Mouse (Mus musculus) forebrain, embryonic 13.5 days (tissue): ENCODE data around the gene Kirrel2. TPM values are rescaled to one million over a fixed set of nuclear protein-coding genes. Genes with fewer than 3 reads are reported as not detected.

Source experiments
- ATAC-seq: fragments of 200-750 bp; cut with Nextera tagmentation; 2 replicates; pipeline ENCODE4 v1.8.0; 2017
- H3K27ac ChIP-seq: fragments of 300-500 bp; sonication (generic); 2 replicates; pipeline ENCODE4 v1.5.1; 2015; ENCODE audit warnings: inconsistent platforms, mild to moderate bottlenecking, moderate library complexity
- H3K27me3 ChIP-seq: fragments of 300-500 bp; sonication (generic); 2 replicates; pipeline ENCODE4 v1.6.1; 2015; ENCODE audit warnings: mild to moderate bottlenecking, inconsistent platforms
- H3K36me3 ChIP-seq: fragments of 300-500 bp; sonication (generic); 2 replicates; pipeline ENCODE4 v1.6.1; 2015; ENCODE audit warnings: mild to moderate bottlenecking, inconsistent platforms; ENCODE audit not compliant: poor library complexity, severe bottlenecking
- H3K4me1 ChIP-seq: fragments of 300-500 bp; sonication (generic); 2 replicates; pipeline ENCODE4 v1.6.1; 2015; ENCODE audit warnings: inconsistent platforms
- H3K4me2 ChIP-seq: fragments of 300-500 bp; sonication (generic); 2 replicates; pipeline ENCODE4 v1.6.1; 2015; ENCODE audit warnings: inconsistent platforms, mild to moderate bottlenecking, moderate library complexity
- H3K4me3 ChIP-seq: fragments of 300-500 bp; sonication (generic); 2 replicates; pipeline ENCODE4 v1.5.1; 2015; ENCODE audit warnings: mild to moderate bottlenecking, inconsistent platforms
- H3K9ac ChIP-seq: fragments of 300-500 bp; sonication (generic); 2 replicates; pipeline ENCODE4 v1.6.1; 2015; ENCODE audit warnings: mild to moderate bottlenecking, inconsistent platforms
- H3K9me3 ChIP-seq: fragments of 300-500 bp; sonication (generic); replicated peaks from 2 replicates; pipeline ENCODE4 v1.6.1; 2016; ENCODE audit warnings: inconsistent platforms
- WGBS: fragments of 180-500 bp; shearing (Covaris S2); methylation state at CpG from one replicate; pipeline ENCODE4 v1.1.7; 2015; 5-methylcytosine and 5-hydroxymethylcytosine counted together
- polyA plus RNA-seq: library from polyadenylated mRNA; unstranded; fragments of >200 nt; fragmentation: Nextera tagmentation; extraction: Ambion mirVana; gene quantifications from 2 replicates; pipeline ENCODE4 v1.2.1, GENCODE M21; 2015

Kirrel2 gene
- polyA plus RNA-seq, 1 experiment from 2014 or later: 0.36 TPM

GRCm38 (mm10) chr7:30402343-30402742, 55.1 kb downstream of the Kirrel2 start:
- Histone ChIP-seq H3K4me2 (no peak overlapping the region), H3K9me3 (no peaks in the 10 kb centered on the region), H3K27me3 (peaks cover 3% of the 10 kb centered on the region; the same call in 1 of the 2 replicates), H3K9ac (no peak overlapping the region), H3K36me3 (no peaks in the 10 kb centered on the region), H3K4me3 (no peak overlapping the region), H3K27ac (no peak overlapping the region), H3K4me1 (no peaks in the 10 kb centered on the region)
- no peak for ATAC-seq
- WGBS: 77% methylated on average over 4 of the region's 4 CpGs

GRCm38 (mm10) chr7:30399671-30400070, 57.8 kb downstream of the Kirrel2 start:
- Histone ChIP-seq H3K4me2 (no peak overlapping the region), H3K27me3 (peaks cover 3% of the 10 kb centered on the region; the same call in 1 of the 2 replicates), H3K9me3 (no peaks in the 10 kb centered on the region), H3K9ac (0 out of 2 replicates have a peak overlapping the region, but pooled peaks have one; percentile 8), H3K4me3 (no peak overlapping the region), H3K4me1 (no peaks in the 10 kb centered on the region), H3K27ac (no peak overlapping the region), H3K36me3 (no peaks in the 10 kb centered on the region)
- 53% methylated on average over 7 of the region's 7 CpGs for WGBS
- no peak for ATAC-seq

Other genes starting within 250 kb of the Kirrel2 start
- gene Polr2i, start 225.7 kb downstream of the Kirrel2 start, polyA plus RNA-seq: 189 and 194 TPM in 2 replicates
- 318 and 339 TPM in 2 replicates for gene Tbcb, start 225.4 kb downstream of the Kirrel2 start, polyA plus RNA-seq
- gene Ovol3, start 222.0 kb downstream of the Kirrel2 start, polyA plus RNA-seq: not detected in 2 replicates
- gene Thap8, start 177.6 kb downstream of the Kirrel2 start, polyA plus RNA-seq: 0.21 and 0.68 TPM in 2 replicates
- gene Wdr62, start 177.3 kb downstream of the Kirrel2 start, polyA plus RNA-seq: 11.6 and 13.2 TPM in 2 replicates
- 88.8 and 91.4 TPM in 2 replicates for gene Clip3, start 166.0 kb downstream of the Kirrel2 start, polyA plus RNA-seq
- gene Alkbh6, start 149.0 kb downstream of the Kirrel2 start, polyA plus RNA-seq: 101 and 102 TPM in 2 replicates
- 9.2 and 12.7 TPM in 2 replicates for gene Syne4, start 142.9 kb downstream of the Kirrel2 start, polyA plus RNA-seq
- not detected in 2 replicates for gene E130208F15Rik, start 135.9 kb downstream of the Kirrel2 start, polyA plus RNA-seq
- gene Sdhaf1, start 133.8 kb downstream of the Kirrel2 start, polyA plus RNA-seq: 24.2 and 24.7 TPM in 2 replicates
- 8.1 and 9.7 TPM in 2 replicates for gene Lrfn3, start 94.9 kb downstream of the Kirrel2 start, polyA plus RNA-seq
- gene Tyrobp, start 43.9 kb downstream of the Kirrel2 start, polyA plus RNA-seq: 12.1 and 15.6 TPM in 2 replicates
- gene Hcst, start 37.8 kb downstream of the Kirrel2 start, polyA plus RNA-seq: 0.88 TPM in 1 of 2 replicates, not detected in the other
- gene Nfkbid, start 36.0 kb downstream of the Kirrel2 start, polyA plus RNA-seq: 1.3 and 1.6 TPM in 2 replicates
- gene Aplp1, start 12.2 kb downstream of the Kirrel2 start, polyA plus RNA-seq: 306 and 329 TPM in 2 replicates
- gene Nphs1, start 625 bp upstream of the Kirrel2 start, polyA plus RNA-seq: 0.15 and 0.18 TPM in 2 replicates
- gene Prodh2, start 35.9 kb upstream of the Kirrel2 start, polyA plus RNA-seq: 0.31 TPM in 1 of 2 replicates, not detected in the other
- gene Arhgap33, start 77.4 kb upstream of the Kirrel2 start, polyA plus RNA-seq: 80.6 and 88.7 TPM in 2 replicates
- 11.0 and 12.1 TPM in 2 replicates for gene Hspb6, start 94.5 kb upstream of the Kirrel2 start, polyA plus RNA-seq
- gene Proser3, start 94.6 kb upstream of the Kirrel2 start, polyA plus RNA-seq: 14.8 and 17.5 TPM in 2 replicates
- 53.0 and 65.1 TPM in 2 replicates for gene Lin37, start 102.1 kb upstream of the Kirrel2 start, polyA plus RNA-seq
- gene U2af1l4, start 105.6 kb upstream of the Kirrel2 start, polyA plus RNA-seq: 114 and 122 TPM in 2 replicates
- 20.2 and 22.5 TPM in 2 replicates for gene Gm49396, start 105.7 kb upstream of the Kirrel2 start, polyA plus RNA-seq
- gene Psenen, start 105.9 kb upstream of the Kirrel2 start, polyA plus RNA-seq: 128 and 141 TPM in 2 replicates
- 7.4 and 8.2 TPM in 2 replicates for gene Igflr1, start 107.7 kb upstream of the Kirrel2 start, polyA plus RNA-seq
- gene Kmt2b, start 131.0 kb upstream of the Kirrel2 start, polyA plus RNA-seq: 11.6 and 14.1 TPM in 2 replicates
- 0.34 and 0.43 TPM in 2 replicates for gene Zbtb32, start 141.2 kb upstream of the Kirrel2 start, polyA plus RNA-seq
- gene Upk1a, start 155.2 kb upstream of the Kirrel2 start, polyA plus RNA-seq: 0.19 and 0.37 TPM in 2 replicates
- gene Cox6b1, start 168.5 kb upstream of the Kirrel2 start, polyA plus RNA-seq: 944 and 1,056 TPM in 2 replicates
- not detected in 2 replicates for gene Etv2, start 178.2 kb upstream of the Kirrel2 start, polyA plus RNA-seq
- gene Rbm42, start 192.6 kb upstream of the Kirrel2 start, polyA plus RNA-seq: 144 and 146 TPM in 2 replicates
- gene Haus5, start 207.3 kb upstream of the Kirrel2 start, polyA plus RNA-seq: 52.7 and 57.2 TPM in 2 replicates
- gene Pmis2, start 213.9 kb upstream of the Kirrel2 start, polyA plus RNA-seq: not detected in 2 replicates
- not detected in 2 replicates for gene 2200002J24Rik, start 241.2 kb upstream of the Kirrel2 start, polyA plus RNA-seq